Mouse (Mus musculus) spleen, adult 2 months (tissue): Measurements from ENCODE around the gene A530016L24Rik.

Source experiments
- CTCF ChIP-seq: fragments of 200-500 bp; IDR thresholded peaks from 2 replicates; pipeline ENCODE4 v1.5.1; 2011; ENCODE audit warnings: mild to moderate bottlenecking, inconsistent platforms; ENCODE audit not compliant: insufficient read depth, insufficient read length, insufficient replicate concordance; ENCODE audit errors: extremely low read depth
- POLR2A ChIP-seq: fragments of 200-500 bp; IDR thresholded peaks from 2 replicates; pipeline ENCODE4 v1.6.1; 2011; ENCODE audit warnings: low read depth, low read length, inconsistent platforms

GRCm38 (mm10) chr12:112542257-112542919 lies 53.1 kb downstream of the A530016L24Rik start:
- TF ChIP-seq CTCF (no peak), POLR2A (no peak)
